24 mouse cellular contexts compared by ENCODE assay signal in genomic region chr12:3422786-3423185, GRCm38 (mm10). TPM values are rescaled to one million over a fixed set of nuclear protein-coding genes. Genes with fewer than 3 reads are reported as not detected.
DNase-seq lines count a peak whose midpoint lies in the region; ATAC-seq and TF ChIP-seq lines count a peak whose summit lies in the region.
"Had no signal": no experiment of that assay in that cellular context is flagged by ENCODE, and none has a peak within 500 bp of the region (broad histone marks: within the 10 kb centered on the region; RNA-seq: fewer than 3 reads in every experiment).

No protein-coding gene starts in this region.

- WGBS in cerebellum, adult 2 months, result 94% methylated on average over 1 of the region's 1 CpGs

- TF ChIP-seq POLR2A in bone marrow macrophage, adult 2 months (IDR thresholded peaks at IDR 0.05; ENCODE audit: borderline replicate concordance, low read depth, low read length), result no peak
- TF ChIP-seq POLR2A in cerebellum, adult 2 months (IDR thresholded peaks at IDR 0.05; ENCODE audit: borderline replicate concordance, insufficient read depth, low read length), result no peak

- DNase-seq in heart, adult 11 months, result peak; percentile 80
- no peak for DNase-seq in heart, postnatal 36 days
- peak; percentile 45 for DNase-seq in 3134 (ENCODE audit: extremely low read depth, insufficient read length, low spot score)
- DNase-seq in 416B (ENCODE audit: low read depth), result peak; percentile 25
- no peak for DNase-seq in cerebellum, adult 2 months
- DNase-seq in cerebellum, postnatal 25 days, result no peak
- DNase-seq: adrenal gland, adult 8-10 months; adrenal gland, postnatal 25 days; B cell, adult 2 months; cerebellum, adult 18-20 months; cerebellum, adult 9-11 months; cerebellum, postnatal 36 days; embryo, embryonic 11 days; forebrain, postnatal 0 days; gastrocnemius, postnatal 25 days; kidney, adult 18-20 months had no signal

- no peaks in the 10 kb centered on the region for H3K27me3 ChIP-seq in cerebellum, adult 2 months (ENCODE audit: control insufficient read depth, insufficient read depth, low read length)

- intact Hi-C loops in heart, postnatal 36 days (cut with DNase I), result loop anchor here (10.0 kb wide), 1 partner anchor 1492 kb away; the partner anchor contains the start of gene Atad2b

- no peak for ATAC-seq in megakaryocyte, adult 5-6 weeks (ENCODE audit: poor library complexity, severe bottlenecking)
- ATAC-seq: activated CD4-positive, CD25-positive, alpha-beta regulatory T cell, adult 4 months; forebrain, embryonic 14.5 days; forebrain, postnatal 0 days; hindbrain, postnatal 0 days; inflammation-experienced regulatory T-cells, adult 6 months; intestine, embryonic 16.5 days had no signal

- H3K27ac ChIP-seq in bone marrow macrophage, adult 2 months (ENCODE audit: insufficient read depth, low read depth, low read length), result peak overlapping the region; percentile 93
- no peak overlapping the region for H3K27ac ChIP-seq in cerebellum, adult 2 months (ENCODE audit: insufficient read depth, low read length)
- H3K27ac ChIP-seq: hindbrain, embryonic 14.5 days; hindbrain, postnatal 0 days had no signal

- no peak overlapping the region for H3K4me3 ChIP-seq in bone marrow macrophage, adult 2 months (ENCODE audit: insufficient read depth, low read length)
- H3K4me3 ChIP-seq in cerebellum, adult 2 months (replicated peaks; ENCODE audit: insufficient read depth, low read depth, low read length), result no peak overlapping the region

- TF ChIP-seq CTCF in bone marrow macrophage, adult 2 months (IDR thresholded peaks at IDR 0.05; ENCODE audit: low read depth, low read length), result no peak
- no peak for TF ChIP-seq CTCF in cerebellum, adult 2 months (IDR thresholded peaks at IDR 0.05; ENCODE audit: borderline replicate concordance, insufficient read depth, low read depth, low read length)

- peaks cover 54% of the 10 kb centered on the region for H3K4me1 ChIP-seq in bone marrow macrophage, adult 2 months (ENCODE audit: control insufficient read depth, insufficient read depth, low read length)
- peaks cover 3% of the 10 kb centered on the region; the same call in 1 of the 2 replicates for H3K4me1 ChIP-seq in cerebellum, adult 2 months (ENCODE audit: control insufficient read depth, insufficient read depth, low read length)

RNA-seq across cellular contexts. Expression of gene Asxl2, which starts 3.9 kb away (rescaled TPM):
- total RNA-seq in heart, postnatal 36 days (2021), result 10 to 100 TPM; 24.0 to 28.1 TPM
- polyA plus RNA-seq in bone marrow macrophage, adult 2 months (2012; ENCODE audit: insufficient read depth, insufficient read length, missing spikeins), result 39.3 and 42.1 TPM in 2 replicates
- polyA plus RNA-seq in cerebellum, adult 2 months (2012; rRNA removed), result 13.7 and 14.2 TPM in 2 replicates
- total RNA-seq in megakaryocyte, adult 5-6 weeks (2015), result 33.5 and 38.8 TPM in 2 replicates
- 29.0 and 41.9 TPM in 2 replicates for total RNA-seq in megakaryocyte, adult 5-6 weeks (2017)

RNA-seq across cellular contexts. Expression of gene Kif3c, which starts 57.9 kb away (rescaled TPM):
- total RNA-seq in heart, postnatal 36 days (2021), result 1 to 10 TPM; 4.4 to 5.3 TPM
- polyA plus RNA-seq in bone marrow macrophage, adult 2 months (2012; ENCODE audit: insufficient read depth, insufficient read length, missing spikeins), result 22.0 and 24.7 TPM in 2 replicates
- polyA plus RNA-seq in cerebellum, adult 2 months (2012; rRNA removed), result 115 and 118 TPM in 2 replicates
- 1.8 and 2.5 TPM in 2 replicates for total RNA-seq in megakaryocyte, adult 5-6 weeks (2015)
- total RNA-seq in megakaryocyte, adult 5-6 weeks (2017), result 1.8 and 1.9 TPM in 2 replicates

Comparison
In these comparisons a context has a peak if more than half of its experiments do, and no peak if none do; other contexts are left out.
1. DNase-seq: peak in heart, adult 11 months (single experiment), 3134 (single experiment) and 416B (single experiment); none in heart, postnatal 36 days (0 of 2), cerebellum, adult 2 months (0 of 2) and cerebellum, postnatal 25 days (0 of 2).